Mouse (Mus musculus) intestine, embryonic 15.5 days (tissue): ENCODE data around the gene Ugcg. TPM values are rescaled to one million over a fixed set of nuclear protein-coding genes. Genes with fewer than 3 reads are reported as not detected.

ENCODE experiments used
- polyA plus RNA-seq: library from polyadenylated mRNA; unstranded; fragments of >200 nt; fragmentation: Nextera tagmentation; extraction: Ambion mirVana; gene quantifications from 2 replicates; pipeline ENCODE4 v1.2.1, GENCODE M21; 2015

Ugcg gene
- polyA plus RNA-seq, 1 experiment from 2014 or later: 10.7 TPM

Other genes with a start within 250 kb of the Ugcg start
- gene Zkscan16, start 245.6 kb upstream of the Ugcg start, polyA plus RNA-seq: 0.20 and 0.40 TPM in 2 replicates
- gene Ptgr1, start 202.1 kb upstream of the Ugcg start, polyA plus RNA-seq: 39.2 and 39.3 TPM in 2 replicates
- gene Dnajc25, start 194.2 kb upstream of the Ugcg start, polyA plus RNA-seq: 12.5 and 13.1 TPM in 2 replicates
- gene Gm20503, start 186.0 kb upstream of the Ugcg start, polyA plus RNA-seq: 11.4 and 12.0 TPM in 2 replicates
- gene Gng10, start 154.2 kb upstream of the Ugcg start, polyA plus RNA-seq: 85.6 and 113 TPM in 2 replicates
- not detected in 2 replicates for gene AI481877, start 50.3 kb upstream of the Ugcg start, polyA plus RNA-seq
- 10.8 and 11.2 TPM in 2 replicates for gene Susd1, start 249.4 kb downstream of the Ugcg start, polyA plus RNA-seq